Mouse (Mus musculus): ENCODE results near the gene Hcfc1.
A peak's percentile ranks its signal among the peaks of the same experiment; 100 is the strongest.

Hcfc1 gene

DNA sequence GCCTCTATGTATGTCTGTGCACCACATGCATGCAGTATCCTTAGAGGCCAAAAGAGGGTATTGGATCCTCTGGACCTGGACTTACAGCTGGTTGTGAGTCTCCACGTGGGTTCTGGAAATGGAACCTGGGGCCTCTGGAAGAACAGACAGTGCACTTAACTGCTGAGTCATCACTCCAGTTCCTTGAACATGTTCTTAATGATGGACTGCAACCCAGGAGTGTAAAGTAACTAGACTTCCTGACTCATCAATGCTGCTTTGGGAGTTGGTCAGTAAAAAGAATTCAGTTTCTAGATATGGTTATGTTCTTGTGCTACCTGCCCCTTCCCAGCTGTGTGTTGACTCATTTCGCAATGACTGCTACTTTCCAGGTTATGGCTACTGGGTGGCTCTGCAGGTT is 34.3 kb downstream of the Hcfc1 start:
- DNase-seq, result no peak

DNA sequence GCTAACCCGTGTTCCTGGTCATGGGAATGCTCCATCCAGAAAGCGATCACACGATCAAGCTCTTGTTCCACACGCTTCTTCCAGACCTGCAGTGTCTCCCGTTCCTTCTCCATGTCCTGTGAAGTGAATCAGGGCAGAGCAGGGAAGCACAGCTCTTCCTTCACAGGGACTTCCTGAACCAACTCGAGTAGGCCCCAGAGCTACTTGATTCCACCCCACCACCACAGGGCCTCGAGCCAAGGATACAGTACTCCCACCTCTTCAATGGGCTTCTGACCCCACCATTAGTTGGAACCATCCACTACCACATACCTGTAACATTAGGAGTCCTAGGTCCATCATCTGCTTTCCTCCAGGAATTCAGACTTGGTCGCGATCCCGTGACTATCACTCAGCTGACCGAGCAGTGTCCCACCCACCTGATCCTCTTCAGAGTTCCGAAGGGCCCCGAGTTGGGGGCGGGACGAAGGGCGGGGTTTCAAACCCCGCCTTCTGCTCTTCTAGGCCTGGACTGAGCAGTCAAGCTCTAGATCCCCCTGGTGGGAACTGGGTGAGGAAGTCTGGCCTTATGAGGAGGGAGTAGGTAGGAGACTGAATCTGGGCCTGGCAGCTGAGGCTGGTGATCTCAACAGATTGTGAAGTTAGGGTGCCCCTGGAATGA is 35.6 kb downstream of the Hcfc1 start, which contains the start of gene Renbp:
TSS of gene Renbp (minus strand) at position 449 of the 661 bp plus-strand sequence.
- peak; percentile 73 for DNase-seq

DNA sequence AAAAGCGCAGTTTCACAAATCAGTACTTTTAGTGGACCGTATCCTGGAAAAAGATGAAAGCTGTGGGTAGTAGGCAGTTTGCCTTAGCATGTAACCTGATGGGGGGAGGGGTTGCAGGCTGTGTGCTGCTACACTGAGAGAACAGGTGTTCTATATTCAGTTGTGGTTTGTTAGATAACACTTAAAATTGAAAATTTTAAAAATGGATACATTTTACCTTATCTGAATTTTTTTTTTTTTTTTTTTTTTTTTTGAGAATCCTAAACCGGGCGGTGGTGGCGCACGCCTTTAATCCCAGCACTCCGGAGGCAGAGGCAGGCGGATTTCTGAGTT is 43.6 kb downstream of the Hcfc1 start:
- DNase-seq, result no peak

DNA sequence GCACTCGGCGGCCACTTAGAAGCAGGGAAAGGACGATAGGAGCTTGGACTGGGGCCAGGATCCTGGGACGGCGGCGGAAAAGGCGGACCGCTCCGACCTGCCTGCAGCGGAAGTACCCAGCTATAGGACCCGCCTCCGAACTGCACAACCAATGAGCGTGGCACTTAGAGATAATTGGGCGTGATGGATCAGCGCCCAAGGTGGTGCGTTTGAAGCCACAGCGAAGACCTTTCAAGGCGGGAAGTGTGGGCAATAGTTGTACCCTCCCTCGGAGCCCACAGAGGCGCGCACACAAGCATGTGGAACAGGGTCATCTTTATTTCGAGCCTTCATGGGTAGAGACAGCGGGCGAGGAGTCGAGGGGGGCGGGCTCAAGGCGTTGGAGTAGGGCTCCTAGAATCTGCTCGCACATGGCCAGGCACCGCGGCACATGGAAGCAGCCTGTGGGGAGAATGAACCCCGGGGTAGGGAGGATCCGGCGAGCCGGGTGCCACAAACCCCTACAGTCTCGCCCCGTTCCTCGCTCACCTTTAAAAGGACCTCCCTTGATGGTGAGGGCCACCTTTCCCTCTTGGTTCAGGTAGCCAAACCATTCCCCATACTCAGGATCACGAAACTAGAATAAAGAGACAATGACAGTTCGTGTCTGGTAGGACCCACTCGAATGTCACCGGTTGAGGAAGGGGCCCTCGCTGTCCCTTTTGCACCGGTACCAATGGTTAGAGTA is 44.2 kb downstream of the Hcfc1 start, which contains the start of the genes Arhgap4 and Naa10:
TSS of gene Arhgap4 (minus strand) at position 48 of the 727 bp plus-strand sequence.
TSS of gene Naa10 (minus strand) at position 122 of the 727 bp plus-strand sequence.
- DNase-seq, result peak; percentile 90

DNA sequence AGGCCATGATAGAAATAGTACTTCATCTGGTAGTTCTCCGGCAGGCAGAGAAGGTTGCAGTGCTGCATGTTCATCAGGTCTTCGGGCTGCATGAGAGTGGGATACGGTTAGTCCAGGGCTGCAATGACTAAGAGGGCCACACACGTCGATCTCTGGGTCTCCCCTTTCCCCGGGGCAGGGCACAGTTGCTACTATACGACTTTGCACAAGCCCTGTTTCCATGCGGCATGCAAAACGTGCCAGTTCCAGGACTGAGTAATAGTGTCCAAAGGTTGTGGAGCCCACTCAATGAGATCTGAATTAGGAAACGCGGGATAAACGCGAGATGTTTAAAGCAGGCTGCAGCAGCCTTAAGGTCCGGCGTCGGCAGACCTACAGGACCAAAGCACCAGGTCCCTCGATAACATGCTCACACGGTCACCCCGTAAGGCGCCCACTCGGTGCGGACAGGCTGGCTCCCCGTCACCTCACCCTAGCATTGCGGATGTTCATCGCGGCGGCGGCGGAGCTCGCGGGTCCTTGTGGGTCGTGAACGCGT is 44.8 kb downstream of the Hcfc1 start:
- DNase-seq, result no peak

DNA sequence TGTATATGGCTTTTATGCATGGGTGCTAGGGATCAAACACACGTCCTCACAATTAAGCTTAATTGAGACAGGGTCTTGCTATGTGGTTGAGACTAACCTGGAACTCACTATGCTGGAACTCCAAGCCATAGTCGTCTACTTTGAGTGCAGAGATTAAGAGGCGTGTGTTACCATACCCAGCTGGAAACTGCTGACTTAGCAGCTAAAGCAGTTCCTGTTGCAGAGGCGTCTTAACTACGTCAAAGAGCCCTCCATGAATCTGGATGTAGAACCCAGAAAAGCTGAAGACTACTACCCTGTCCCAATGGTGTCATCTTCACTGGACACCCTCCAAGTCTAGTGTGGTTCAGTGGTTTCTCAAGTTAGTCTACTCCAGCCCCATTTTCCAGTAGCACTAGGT is 47.5 kb downstream of the Hcfc1 start:
- no peak for DNase-seq

DNA sequence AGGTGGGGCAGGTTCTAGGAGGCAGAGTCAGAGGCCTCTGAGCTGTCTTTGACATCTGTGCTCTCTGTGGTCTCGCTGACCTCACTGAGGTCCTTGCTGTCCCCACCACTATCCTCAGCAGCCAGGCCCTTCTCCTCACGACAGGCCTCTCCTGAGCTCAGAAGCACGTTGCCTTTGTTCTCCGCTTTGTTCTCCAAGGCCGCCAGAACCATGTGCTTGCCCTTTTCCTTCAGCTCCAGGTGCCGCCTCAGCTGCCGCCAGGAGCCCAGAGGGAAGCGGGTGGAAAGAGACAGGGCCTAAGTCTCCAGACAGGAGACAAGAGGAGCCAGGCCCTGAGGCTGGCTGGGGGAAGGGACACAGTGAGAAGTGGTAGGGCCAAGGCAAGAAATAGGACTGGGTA is 49.2 kb downstream of the Hcfc1 start:
- no peak for DNase-seq

DNA sequence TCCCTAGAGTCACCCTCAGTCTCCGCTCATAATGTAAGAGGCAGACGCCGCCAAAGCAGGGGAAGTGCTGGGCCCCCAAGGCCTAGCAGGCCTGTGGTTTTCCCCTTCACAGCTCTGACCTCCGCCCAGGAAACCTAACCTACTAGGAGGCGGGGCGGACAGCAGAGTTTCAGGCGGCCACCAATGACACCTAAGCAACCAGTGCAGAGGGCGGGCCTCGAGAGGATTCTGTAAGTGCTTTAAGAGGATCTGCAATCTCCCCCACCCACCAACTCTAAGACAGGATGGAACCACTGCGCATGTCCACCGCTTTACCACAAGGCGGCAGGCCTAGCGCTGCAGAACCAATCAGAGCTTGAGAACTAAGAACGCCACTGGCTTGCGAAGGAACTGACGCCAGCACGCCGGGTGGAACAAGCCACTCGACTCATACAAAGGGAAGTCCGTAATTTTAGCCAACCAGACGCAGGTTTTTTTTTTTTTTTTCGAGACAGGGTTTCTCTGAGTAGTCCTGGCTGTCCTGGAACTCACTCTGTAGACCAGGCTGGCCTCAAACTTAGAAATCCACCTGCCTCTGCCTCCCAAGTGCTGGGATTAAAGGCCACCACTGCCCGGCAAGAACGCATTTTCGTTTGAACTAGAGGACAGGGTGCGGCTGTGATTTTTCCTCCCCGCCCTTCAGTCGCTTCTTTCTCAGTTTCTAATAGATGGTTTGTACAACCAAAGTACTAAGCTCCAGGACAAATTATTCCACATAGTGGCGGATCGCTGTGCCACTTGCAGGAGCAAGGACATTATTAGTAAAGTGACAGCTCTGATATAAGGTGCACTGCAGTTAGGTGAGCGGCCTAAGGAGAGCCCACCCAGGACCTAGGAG is 51.1 kb downstream of the Hcfc1 start:
- DNase-seq, result peak; percentile 91

DNA sequence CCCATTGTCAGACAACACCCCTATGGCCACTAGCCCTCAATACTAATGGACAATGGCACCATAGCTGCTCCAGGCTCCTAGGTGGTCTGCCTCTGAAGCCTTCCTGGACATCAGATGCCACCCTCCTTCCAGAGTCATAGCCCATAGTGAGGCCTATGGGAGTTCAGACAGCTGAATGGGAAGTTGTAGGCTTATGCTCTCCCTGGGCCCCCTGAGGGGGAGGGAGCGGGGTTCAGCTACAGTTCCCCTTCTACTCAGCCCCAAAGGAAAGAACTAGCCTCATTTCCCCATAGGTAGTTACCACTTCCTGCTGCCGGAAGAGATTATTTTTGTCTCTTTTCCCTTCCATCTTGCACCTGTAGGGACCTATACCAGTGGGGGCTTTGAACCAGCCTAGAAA is 54.6 kb downstream of the Hcfc1 start:
- no peak for DNase-seq

DNA sequence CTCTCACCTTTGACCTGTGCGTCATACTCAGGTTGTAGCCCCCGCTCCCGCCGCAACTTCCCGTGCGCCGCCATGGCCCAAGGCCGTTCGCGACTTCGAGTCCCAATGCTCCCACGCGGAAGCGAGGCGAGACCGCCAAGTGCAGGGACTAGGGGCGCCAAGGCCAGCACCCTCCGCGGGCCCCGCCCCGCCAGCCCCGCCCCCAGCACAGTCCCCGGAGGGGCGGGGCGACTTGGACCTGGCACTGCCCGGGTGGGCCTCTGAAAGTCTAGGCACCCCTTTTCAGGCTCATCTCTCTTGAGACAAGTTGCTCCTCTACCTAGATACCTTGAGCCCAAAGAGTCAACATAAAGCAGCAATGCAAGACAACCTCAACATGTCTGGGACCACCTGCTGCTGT is 55.0 kb downstream of the Hcfc1 start:
- DNase-seq, result peak; percentile 23

DNA sequence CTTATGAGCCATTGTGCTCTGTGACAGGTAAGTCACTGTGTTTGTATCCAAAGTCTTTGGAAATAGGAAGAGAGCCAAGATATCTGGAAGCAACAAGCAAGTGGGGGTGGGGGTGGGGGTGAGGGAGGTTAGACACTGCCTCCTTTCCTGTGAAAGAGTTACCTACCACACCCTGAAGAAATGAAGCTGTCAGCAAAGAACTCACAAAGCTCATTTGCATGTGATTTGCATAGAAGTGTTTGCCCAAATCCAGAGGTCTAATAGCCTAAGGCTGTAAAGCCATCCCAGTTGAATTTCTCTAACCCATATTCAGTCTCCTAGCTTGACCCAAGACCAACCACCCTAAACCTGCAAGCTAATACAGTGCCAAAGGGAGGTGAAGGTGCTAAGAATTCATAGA is 55.7 kb downstream of the Hcfc1 start:
- no peak for DNase-seq

DNA sequence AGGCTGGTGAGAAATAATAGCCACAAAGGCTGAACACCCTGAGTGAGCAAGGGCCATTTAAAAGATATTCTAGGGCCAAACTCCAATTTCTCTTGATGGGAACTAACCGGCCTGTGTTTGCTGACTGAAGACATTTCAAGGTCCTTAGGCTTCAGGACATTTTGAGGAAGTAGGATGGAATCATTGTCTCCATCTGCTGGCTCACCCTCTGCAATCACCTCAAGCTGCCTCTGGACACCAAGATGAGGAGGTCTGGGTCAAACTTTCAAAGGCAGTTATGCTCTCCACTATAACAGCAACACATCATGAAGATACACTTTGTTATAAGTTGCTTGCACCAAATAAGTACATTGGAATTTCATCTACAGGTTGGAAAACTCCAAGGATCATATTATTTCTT is 56.1 kb downstream of the Hcfc1 start:
- DNase-seq, result no peak

DNA sequence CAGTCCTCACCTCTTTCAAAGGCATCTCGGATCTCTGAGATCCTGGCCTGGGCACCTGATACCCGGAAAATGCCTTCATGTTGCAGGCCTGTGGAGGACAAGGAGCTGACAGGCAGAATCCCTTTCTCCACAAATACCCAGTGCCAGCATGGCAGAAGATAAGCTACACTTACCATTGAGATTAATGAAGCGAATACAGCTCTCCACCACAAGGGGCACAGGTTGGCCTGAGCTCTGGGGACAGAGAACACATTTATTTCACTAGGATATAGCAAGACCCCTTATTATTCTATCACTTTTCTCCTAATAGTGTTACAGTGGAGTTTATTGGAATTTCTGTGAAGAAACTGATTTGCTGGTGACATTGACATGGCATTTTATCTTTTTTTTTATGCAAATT is 68.2 kb downstream of the Hcfc1 start:
- no peak for DNase-seq

DNA sequence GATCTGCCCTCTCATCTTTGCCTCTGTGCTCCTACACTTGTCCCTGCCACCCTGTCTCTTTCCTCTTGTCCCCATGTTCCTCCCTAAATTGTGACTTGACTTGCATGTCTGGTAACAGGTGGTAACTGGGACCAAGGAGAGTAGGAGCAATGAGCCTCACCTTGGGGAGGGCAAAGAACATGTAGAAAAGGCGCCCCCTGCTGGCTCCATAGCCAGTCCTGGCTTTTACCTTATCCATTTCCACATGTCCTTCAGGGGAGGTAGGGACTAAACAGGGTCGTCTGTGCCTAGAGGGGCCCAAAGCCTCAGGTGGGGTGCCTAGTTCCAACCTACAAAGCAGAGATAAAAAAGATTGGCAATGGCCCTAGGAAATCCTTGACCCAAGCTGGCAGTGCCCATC is 70.4 kb downstream of the Hcfc1 start, which contains the start of gene L1cam:
TSS of gene L1cam (minus strand) at position 387 of the 400 bp plus-strand sequence.
- peak; percentile 68 for DNase-seq

DNA sequence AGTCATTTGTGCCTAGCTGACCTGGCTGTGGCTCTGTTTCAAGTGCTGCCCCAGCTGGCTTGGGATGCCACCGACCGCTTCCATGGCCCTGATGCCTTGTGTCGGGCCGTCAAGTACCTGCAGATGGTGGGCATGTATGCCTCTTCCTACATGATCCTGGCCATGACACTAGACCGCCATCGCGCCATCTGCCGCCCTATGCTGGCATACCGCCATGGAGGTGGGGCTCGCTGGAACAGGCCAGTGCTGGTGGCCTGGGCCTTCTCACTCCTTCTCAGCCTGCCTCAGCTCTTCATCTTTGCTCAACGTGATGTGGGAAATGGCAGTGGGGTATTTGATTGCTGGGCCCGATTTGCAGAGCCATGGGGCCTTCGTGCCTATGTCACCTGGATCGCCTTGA is 73.3 kb downstream of the Hcfc1 start:
- no peak for DNase-seq
